Mouse (Mus musculus): Measurements from ENCODE around the gene Dnajb14. TPM values are rescaled to one million over a fixed set of nuclear protein-coding genes. Genes with fewer than 3 reads are reported as not detected.

Dnajb14 gene
- polyA plus RNA-seq (2014; fragmentation: Illumina TruSeq; extraction: RNeasy Lipid Tissue Mini Kit (QIAGEN cat#74804)), result 59.4 TPM

GRCm38 (mm10) chr3:137867437-137868093 is at the start of gene Dnajb14:
TSS of gene Dnajb14 (plus strand) at chr3:137867675.

GRCm38 (mm10) chr3:137864124-137864987 is 3.1 kb upstream of the Dnajb14 start, which contains the start of gene H2afz:
TSS of gene H2afz (plus strand) at chr3:137864487.

GRCm38 (mm10) chr3:137918172-137918931 is 50.9 kb downstream of the Dnajb14 start, which contains the start of gene Lamtor3:
TSS of gene Lamtor3 (plus strand) at chr3:137918506.

Other genes with a start within 250 kb of the Dnajb14 start
- gene Ddit4l, start 246.1 kb upstream of the Dnajb14 start, polyA plus RNA-seq (2014; fragmentation: Illumina TruSeq; extraction: RNeasy Lipid Tissue Mini Kit (QIAGEN cat#74804)), result 134 TPM
- not detected for gene Gm21962, start 196.2 kb upstream of the Dnajb14 start, polyA plus RNA-seq (2014; fragmentation: Illumina TruSeq; extraction: RNeasy Lipid Tissue Mini Kit (QIAGEN cat#74804))
- 933 TPM for gene H2afz, start 3.2 kb upstream of the Dnajb14 start, polyA plus RNA-seq (2014; fragmentation: Illumina TruSeq; extraction: RNeasy Lipid Tissue Mini Kit (QIAGEN cat#74804))
- gene Lamtor3, start 50.8 kb downstream of the Dnajb14 start, polyA plus RNA-seq (2014; fragmentation: Illumina TruSeq; extraction: RNeasy Lipid Tissue Mini Kit (QIAGEN cat#74804)), result 49.7 TPM
- gene Dapp1, start 113.9 kb downstream of the Dnajb14 start, polyA plus RNA-seq (2014; fragmentation: Illumina TruSeq; extraction: RNeasy Lipid Tissue Mini Kit (QIAGEN cat#74804)), result 16.2 TPM
- 1.00 TPM for gene 1110002E22Rik, start 197.4 kb downstream of the Dnajb14 start, polyA plus RNA-seq (2014; fragmentation: Illumina TruSeq; extraction: RNeasy Lipid Tissue Mini Kit (QIAGEN cat#74804))
- not detected for gene Gm5105, start 199.7 kb downstream of the Dnajb14 start, polyA plus RNA-seq (2014; fragmentation: Illumina TruSeq; extraction: RNeasy Lipid Tissue Mini Kit (QIAGEN cat#74804))

Measured in ovary, adult 10 weeks (tissue).